Mouse (Mus musculus): ENCODE data around the gene Lonrf3.

DNA sequence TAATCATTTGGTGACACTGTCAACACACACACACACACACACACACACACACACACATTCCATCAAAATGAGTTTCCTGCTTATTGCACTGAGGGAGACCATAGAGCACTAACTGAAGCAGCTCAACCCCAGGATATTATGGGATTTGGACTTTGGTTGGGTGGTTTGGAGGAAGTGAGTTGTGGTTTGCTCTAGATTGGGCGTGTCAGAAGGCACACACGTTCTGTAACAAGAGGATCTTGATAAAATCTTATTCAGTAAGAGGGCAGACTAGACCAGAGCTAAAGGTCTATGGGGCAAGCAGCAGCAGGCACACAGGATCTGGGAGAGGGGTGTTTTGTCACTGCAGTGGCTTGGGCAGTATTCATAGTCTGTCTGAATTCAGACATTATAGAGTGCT is 62.4 kb downstream of the Lonrf3 start:
- TF ChIP-seq TAL1 (IDR thresholded peaks at IDR 0.05; ENCODE audit: low read length), result no peak
- TF ChIP-seq GATA1 (IDR thresholded peaks at IDR 0.05; ENCODE audit: low read length), result no peak
